Mouse (Mus musculus) neural tube, embryonic 10.5 days (tissue): ENCODE data around the gene Cenpu.

Experiments used
- DNase-seq: peaks from one replicate; pipeline ENCODE4 v3.0.0-alpha.2; 2017; ENCODE audit warnings: low spot score; ENCODE audit errors: extremely low spot score

Gene Cenpu

DNA sequence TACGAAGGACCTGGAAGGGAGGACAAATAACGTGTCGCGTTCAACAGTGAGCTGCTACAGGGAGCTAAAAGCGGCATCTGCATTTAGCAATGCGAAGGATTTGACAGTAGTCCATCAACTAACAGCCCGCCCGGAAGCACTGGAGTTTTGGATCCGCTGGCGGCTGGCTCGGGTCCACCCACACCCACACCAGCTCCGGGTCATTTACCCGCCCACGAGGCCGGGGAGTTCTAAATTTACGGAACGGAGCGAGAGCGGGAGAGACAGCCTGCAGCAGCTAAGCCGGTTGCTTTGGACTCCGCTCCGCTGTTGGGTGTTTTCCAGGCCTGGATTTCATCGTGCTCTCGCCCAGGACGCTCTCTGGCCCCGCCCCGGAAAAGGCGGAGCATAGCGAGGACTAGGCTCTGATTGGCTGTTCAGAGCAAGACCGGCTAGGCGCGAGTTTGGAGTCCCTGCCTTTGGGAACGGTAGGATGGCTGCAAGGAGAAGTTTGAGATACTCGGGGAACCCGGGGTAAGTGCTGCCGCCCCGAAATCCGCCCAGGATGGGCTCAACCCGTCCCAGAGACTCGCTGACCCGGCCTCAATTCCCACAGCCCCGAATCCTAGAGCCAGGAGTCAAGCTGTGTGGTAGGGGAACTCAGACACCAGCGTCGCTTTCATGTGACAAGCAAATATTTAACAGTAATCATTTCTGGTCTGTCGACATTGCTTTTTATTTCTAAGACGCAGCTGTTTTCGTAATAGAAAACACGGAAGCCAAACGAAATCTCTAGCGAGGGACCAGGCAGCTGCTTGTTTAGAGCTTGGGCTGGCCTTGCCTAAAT is at the start of gene Cenpu:
Cenpu (plus strand) TSS at position 414 of the 826 bp plus-strand sequence.
- peak; percentile 99 for DNase-seq

DNA sequence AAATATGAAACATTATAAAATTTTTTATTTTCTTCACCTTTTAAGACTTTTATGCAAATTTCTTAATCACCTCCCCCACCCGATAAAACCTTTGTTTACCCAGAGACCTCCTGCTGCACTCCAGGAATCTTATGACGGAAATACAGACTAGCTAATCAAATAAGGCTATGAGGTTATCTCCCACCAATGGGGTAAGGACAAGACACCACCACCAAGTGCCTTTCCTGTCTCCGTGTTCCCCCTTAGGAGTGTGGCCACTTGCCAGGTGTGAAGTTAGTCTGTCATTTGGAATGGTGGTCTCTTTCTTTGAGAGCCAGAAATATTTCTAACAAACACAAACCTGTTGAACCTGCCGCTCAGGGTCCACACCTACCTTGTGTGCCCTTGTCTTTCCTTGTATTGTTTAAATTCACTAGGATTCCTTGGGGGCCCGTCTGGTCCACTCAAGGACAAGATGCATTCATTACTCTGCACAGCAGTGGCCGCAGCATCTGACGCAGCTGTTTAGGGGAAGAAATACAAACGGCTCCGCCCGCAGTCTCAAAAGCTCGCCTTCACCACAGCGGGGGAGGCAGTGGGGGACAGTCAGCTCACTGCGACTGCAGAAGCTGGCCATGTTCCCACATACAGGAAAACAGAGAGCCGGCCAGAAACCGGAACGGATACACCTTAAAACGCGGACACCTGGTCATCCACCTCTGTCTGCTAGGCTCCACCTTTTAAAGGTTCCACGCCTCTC is 49.3 kb upstream of the Cenpu start:
- DNase-seq, result no peak

DNA sequence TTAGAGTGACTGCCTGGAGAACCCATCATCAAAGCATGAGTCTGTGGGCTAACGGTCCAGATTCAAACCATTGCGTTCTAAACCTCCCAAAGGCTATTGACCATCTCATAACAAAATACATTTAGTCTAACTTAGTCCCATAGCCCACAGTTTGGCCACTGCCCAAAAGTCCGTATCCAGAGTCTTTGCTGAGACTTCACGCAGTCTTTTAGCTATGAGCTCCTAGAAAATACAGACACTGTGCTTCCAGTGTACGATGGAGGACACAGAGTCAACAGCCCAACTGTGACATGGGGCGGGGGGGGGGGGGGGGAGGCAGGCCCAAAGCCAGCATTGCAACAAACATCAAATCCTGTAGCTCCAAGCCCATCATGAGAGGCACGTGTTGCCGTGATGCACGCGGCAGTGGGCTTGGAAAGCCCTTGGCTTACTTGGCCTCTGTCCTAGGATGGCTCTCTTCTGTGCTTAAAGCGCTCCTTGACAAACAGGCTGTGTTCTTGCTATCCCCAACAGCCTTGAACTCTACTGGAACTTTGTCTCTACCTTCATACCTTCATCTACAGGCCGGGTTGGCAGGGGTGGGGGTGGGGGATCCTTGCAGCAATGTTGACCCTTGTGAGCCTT is 48.6 kb upstream of the Cenpu start:
- DNase-seq, result no peak

DNA sequence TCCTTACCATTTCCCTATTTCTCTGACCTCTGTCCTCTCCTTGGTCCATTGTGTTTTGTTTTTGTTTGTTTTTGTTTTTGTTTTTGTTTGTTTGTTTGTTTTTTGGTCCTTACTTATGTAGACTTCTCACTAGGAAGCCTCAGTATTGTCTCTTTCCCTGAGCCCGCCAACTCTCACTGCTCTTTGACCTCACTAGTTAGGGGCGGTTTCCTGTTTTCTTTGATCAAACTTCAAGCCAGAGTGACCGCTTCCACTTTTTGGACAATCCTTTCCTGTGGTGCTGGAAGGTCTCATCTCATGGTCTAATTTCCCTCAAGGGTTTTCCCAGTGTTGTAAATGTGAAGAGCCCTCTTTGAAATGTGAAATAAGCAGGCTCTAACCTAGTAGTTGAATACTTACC is 47.6 kb upstream of the Cenpu start:
- DNase-seq, result no peak

DNA sequence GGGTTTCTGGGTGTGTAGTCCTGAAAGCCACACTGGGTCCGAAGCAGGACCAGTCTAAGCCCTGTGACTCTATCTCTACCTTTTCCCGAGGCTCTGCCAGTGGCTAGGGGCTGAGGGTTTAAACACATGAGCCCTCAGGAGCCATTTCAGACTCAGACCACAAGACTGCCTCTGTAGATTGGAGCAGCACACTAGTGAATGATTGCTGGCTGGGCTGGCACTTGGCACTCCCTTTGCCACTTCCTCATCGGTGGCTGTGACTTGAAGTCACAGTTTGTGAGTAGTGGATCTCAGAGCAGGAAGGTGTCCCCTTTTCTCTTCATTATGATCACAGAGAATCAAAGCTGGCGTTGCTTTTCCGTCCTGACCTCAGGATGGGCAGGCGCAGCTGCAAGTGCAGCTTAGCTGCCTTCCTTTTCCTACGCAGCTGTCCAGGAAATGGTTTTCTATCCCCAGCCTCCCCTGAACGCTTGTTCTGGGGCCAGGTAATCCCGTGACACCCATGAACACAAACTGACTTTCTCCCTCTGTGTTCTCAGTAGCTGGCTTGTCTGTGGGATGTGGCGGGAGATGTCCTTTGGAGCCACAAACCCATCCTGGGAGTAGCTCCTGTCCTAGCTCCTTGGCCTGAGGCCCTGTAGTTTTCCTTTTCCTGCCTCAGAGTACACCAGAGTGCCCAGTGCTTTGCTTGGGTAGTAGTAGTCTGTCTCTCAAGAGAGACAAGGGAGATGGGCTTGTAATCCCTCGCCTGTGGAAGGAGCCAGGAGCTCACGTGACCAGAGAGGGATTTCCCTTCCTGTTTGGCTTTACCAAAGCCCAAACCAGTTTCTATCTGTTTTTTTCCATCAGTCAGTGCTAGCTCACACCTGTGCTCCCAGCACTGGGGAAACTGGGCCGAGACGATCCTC is 43.1 kb upstream of the Cenpu start:
- no peak for DNase-seq

DNA sequence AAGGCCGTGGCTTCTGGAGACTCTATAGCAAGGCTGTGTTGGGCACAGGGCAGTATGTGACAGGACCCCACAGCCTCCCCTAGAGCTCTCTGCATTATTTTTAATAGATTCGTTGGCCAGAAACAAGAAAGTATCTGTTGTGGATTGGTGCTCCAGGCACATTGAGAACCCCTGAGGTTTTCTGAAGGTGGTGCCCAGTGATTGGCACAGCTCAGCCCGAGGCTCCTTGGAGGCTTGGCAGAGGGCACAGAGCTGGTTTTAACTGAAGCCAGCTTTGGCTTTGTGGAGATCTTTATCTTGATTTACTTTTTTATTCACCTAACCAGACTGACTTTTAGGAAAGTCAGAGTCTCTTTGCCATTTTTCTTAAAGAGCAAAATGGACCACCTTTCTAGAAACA is 42.4 kb upstream of the Cenpu start:
- no peak for DNase-seq

DNA sequence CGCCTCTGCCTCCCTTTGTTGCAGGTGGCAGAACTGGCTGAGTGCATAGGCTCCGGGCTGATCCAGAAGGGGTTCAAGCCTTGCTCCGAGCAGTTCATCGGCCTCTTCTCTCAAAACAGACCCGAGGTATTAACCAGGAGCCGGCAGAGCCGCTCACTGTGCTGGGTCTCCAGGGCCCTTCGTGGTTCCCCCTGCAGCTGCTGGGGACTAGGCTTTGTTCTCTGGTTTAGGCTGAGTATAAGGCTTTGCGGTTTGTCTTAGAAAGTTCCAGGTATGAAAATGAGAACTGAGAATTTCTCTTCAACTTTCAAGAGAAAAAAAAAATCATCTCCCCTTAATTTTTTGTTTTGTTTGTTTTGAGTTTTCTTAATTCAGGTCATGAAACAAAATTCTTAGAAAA is 40.5 kb upstream of the Cenpu start:
- DNase-seq, result no peak

DNA sequence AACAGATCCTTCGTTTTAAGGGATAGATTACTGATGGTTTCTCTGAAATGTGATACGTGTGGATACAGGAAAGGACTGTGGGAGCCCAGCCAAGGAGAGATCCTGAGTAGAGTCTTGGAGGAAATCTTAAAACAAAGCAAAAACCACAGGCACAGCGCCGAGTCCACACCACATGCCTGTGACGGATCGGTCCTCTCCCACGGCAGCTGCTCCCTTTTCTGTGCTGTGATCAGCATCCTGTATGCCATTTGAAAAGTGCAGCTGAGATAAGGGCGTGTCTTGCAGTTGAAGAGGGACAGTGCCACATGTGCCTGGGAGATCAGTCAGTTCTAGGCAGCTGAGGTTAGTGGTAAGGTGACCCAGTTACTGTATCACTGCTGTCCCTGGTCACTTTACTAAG is 39.3 kb upstream of the Cenpu start:
- no peak for DNase-seq

DNA sequence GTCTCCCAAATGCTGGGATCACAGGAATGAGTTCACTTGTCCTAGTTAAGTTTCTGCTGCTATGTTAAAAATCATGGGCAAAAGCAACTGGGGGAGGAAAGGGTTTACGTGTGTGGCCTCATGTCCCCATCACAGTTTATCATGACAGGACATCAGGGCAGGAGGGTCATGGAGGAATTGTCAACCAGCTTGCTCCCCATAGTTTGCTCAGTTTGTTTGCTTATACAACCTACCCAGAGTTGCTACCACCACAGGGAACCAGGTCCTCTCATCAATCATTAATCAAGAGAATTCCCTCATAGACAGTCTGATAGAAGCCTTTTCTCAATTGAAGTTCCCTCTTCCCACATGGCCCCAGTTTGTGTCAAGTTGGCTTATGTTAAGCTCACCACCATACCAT is 37.8 kb upstream of the Cenpu start:
- DNase-seq, result no peak

DNA sequence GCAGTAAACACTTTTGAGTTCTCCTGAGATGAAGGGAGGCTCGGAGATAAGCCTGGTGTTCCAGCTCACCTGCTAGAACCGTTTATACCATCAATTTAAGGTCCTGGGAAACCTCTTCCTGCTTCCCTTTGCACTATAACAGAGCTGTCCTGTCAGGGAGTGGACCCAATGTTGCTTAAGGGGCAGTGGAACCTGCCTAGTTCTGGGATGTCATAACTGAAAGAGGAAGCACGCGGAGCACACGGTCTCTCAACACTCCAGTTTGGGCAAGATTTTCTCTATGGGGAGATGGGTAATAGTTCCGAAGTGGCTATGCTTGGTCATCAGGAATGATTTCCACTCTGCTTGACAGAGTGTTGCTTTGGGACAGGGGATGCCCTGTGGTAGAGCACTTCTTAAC is 31.2 kb upstream of the Cenpu start:
- no peak for DNase-seq

DNA sequence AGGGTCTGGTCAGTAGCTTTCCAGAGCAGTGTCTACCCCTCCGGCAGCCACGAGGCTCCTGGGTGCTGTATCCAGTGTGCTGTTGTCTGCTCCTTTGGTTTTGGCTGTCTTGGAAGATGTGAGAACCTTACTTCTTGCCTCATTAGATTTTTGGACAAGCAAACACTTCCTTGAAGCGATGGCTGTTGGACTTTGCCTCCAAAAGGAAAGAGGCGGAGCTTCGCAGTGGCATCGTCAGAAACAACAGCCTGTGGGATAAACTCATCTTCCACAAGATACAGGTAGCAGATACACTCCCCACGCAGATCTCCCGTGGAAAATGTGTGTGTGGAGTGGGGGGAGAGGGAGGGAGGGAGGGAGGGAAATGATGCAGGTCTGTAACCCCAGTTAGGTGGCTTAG is 25.7 kb upstream of the Cenpu start:
- no peak for DNase-seq

DNA sequence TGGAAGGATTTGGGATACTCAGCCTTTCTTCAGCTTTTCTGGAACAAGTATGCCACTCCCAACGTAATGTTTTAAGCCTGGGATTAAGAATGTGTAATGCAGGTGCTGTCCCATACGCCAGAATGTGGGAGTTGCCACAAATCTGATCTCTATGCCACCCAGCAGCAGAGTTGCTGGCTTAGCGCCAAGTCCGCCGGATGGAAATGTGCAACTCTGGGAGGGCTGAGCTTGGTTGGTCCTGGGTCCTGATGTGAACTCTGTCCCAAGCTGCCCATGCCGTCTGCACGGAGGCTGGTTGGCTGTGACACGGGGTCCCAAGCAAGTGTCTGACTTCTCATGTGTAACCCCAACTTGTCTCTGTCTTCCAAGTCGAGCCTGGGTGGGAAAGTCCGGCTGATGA is 25.0 kb upstream of the Cenpu start:
- no peak for DNase-seq

DNA sequence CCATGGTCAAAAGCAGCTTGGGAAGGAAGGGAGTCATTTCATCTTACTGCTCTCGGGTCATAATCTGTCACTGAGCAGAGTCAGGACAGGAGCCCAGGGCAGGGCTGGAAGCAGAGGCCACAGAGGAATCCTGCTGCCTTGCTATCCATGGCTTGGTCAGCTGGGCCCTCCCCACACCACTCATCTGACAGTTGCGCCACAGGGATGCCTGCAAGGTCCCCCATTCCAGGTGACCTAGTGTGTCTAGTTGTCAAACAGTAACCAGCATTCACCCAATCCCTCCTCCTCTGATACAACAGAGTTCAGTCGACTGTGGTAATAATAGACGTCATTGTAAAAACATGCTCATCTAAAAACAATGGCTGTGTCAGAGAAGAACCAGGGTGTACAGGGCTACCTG is 22.3 kb upstream of the Cenpu start:
- DNase-seq, result no peak

DNA sequence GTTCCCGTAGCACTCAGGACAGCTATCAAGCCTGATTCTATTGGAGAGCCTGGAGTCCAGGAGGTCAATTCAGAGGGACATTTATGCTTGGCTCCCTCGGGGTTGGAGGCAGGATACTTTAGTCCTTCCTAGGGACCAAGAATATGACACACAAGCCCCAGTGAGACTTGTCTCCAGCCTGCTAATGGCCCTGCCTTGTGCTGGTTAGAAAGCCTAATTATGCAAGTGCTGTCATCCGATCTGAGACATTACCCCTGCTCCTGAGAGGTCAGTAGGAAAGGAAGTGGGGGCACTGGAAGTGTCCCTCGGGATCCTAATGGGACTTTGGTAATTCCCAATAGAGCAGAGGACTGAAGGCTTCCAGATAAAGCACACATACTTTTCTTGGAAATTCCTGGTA is 21.3 kb upstream of the Cenpu start:
- DNase-seq, result no peak

DNA sequence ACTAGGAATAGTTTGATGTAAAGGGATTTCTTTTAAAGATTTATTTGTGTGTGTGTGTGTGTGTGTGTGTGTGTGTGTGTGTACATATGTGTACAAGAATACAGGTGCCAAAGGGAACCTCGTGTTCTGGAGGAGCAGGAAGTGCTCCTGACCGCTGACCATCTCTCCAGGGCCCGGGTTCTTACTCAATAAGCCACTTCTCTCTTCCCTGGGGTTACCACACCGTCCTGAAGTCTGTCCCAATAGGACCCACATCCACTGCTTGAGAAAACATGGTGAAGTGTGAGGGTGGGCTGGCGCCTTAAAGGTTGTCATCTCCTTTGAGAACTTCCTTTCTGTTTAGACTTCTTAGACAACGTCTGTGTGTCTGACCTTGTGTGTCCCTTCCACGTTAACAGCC is 17.9 kb upstream of the Cenpu start:
- DNase-seq, result no peak

DNA sequence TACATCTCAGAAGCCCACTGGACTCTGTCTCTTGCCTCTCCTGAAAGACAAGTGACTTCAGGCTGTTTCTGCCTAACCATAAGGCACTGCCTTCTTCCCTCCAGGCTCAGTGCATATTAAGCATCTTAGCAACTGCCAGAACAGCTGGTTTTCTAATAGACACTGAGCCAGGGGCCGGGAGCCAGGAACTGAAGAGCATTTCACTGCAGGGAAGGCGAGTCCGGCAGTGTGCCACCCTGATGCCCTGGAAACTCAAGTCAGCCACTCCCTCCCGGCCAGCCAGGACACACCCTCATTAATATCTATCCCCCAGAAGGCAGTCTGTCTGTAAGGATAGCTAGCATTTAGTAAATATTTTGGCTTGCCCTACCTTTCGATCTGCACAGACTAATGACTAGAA is 12.1 kb upstream of the Cenpu start:
- peak; percentile 22 for DNase-seq

DNA sequence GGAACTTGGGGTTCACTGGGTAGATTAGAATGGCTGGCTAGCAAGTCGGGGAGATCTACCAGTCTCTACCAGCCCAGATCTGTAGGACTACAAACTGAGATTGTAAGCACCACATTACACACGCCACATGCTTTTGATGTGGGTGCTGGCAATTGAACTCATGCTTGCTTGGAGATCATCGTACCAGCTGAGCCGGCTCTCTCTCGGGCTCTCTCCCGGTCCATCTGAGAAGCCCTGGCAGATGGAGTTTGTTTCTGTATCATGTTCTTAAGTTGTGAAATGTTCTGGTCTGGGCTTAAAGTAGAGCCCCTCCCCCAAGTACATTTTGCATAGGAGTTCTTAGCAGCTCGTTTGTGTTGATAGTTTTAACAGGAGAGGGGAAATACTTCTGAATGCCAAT is 8.6 kb upstream of the Cenpu start:
- no peak for DNase-seq

DNA sequence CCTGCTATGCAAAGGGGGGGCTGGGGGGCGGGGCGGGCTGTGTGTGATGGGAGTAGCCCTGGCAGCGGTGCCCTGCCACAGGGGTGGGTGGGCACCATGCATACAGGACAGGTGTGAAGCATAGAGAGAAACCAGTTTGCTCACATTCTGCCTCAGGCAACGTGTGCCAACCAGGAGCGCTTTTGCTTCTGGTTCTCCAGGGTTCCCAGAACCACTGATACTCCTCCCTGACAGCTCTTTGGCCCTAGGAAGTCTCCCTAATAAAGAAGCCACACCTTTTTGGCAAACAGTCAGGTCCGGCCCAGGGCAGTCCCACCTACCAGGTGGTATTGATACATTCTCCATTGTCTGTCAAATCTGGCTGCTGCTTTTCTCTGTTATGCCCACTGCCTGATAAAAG is 8.2 kb upstream of the Cenpu start:
- DNase-seq, result no peak

DNA sequence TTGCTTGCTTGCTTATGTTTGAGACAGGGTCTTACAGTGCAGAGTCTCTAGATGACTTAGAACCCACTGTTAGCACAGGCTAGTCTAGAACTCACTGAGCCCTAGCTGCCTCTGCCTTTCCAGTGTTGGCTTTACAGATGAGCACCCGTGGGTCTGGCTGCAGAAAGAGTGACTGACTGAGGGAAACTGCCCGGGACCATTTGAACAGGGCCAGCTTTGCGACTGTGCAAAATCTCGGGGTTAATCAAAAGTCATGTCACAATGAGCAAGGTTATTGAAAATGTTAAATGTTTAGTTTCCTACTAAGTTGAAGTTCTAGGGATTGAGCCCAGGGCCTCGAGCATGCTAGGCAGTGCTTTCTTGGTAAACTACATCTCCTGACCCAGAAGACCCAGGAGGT is 6.0 kb upstream of the Cenpu start:
- DNase-seq, result no peak

DNA sequence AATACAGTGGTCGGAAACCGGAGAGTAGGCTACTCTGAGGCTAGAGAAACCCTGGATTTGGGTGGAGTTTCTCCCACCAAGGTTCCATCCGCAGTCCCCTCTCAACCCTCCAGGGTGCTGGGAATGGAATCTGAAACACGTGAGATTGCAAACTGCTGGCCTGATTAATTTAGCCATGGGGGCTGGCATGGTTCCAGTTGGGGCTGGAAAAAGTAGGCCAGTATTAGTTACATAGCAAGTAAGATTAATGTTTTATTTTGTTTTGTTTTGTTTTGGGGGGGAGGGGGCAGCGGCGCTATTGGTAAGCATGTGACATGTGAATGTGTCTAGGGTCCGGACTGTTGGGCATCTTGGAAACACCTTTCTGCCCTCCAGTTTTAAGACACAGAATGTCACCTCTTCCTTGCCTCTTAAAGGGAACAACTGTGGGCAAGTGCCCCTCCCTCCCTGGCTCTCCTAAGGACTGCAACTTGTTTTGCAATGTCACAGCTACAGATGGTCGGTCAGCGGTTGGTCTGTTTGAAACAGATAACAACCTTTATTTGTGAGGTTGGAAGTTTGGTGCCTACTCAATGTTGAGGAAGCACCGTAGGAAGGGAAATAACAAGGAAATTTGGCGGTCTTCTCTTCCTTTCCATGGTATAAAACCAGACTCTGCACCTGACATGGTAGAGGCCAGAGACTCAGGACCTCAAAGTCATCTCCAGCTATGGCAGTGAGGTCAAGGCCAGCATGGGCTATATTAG is 5.2 kb upstream of the Cenpu start:
- DNase-seq, result no peak

DNA sequence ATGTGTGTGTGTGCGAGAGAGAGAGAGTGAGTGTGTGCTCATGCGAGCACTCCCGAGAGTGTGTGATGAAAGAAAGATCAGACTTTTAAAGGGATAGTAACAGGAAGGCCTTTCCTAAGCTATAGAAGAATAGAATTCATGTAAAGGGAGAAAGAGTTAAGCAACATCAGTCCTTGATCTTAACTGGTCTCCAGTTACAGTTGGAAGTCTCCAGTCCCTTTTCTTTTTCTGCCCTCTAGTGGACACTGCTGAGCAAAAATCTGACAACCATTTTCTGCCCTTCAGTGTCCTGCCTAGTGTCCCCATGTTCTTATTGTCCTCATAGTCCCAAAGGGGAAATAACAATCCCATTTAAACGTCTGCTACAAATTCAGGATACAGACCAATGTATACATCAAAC is 4.6 kb upstream of the Cenpu start:
- peak; percentile 25 for DNase-seq
